Mouse (Mus musculus) E14TG2a.4 (cell line): Measurements from ENCODE around the gene Tmem100.
A peak's percentile ranks its signal among the peaks of the same experiment; 100 is the strongest.

Experiments used
- H3K27me3 ChIP-seq: 2 replicates; pipeline ENCODE4 v1.6.1; 2014; ENCODE audit warnings: low read length, control low read depth; ENCODE audit not compliant: insufficient read depth
- H3K36me3 ChIP-seq: 2 replicates; pipeline ENCODE4 v1.6.1; 2014; ENCODE audit warnings: low read length, control low read depth; ENCODE audit not compliant: insufficient read depth
- H3K4me1 ChIP-seq: replicated peaks from 2 replicates; pipeline ENCODE4 v1.6.1; 2014; ENCODE audit warnings: low read depth, low read length, control low read depth
- H3K4me3 ChIP-seq: replicated peaks from 2 replicates; pipeline ENCODE4 v1.5.1; 2014; ENCODE audit warnings: mild to moderate bottlenecking, low read length
- H3K9me3 ChIP-seq: 2 replicates; pipeline ENCODE4 v1.6.1; 2014; ENCODE audit warnings: low read length, control low read depth
- CTCF ChIP-seq: conservative IDR thresholded peaks from 2 replicates; pipeline ENCODE4 v1.5.1; 2014; ENCODE audit warnings: low read length
- NANOG ChIP-seq: IDR thresholded peaks from 2 replicates; pipeline ENCODE4 v1.6.1; 2014; ENCODE audit warnings: borderline replicate concordance, low read length, mixed read lengths
- POU5F1 ChIP-seq: IDR thresholded peaks from 2 replicates; pipeline ENCODE4 v1.6.1; 2014; ENCODE audit warnings: low read length, borderline replicate concordance

Gene Tmem100

GRCm38 (mm10) chr11:90059241-90059640 lies 29.1 kb downstream of the Tmem100 start:
- TF ChIP-seq CTCF (peak; percentile 51), NANOG (no peak)
- Histone ChIP-seq H3K4me3 (no peak overlapping the region), H3K4me1 (no peaks in the 10 kb centered on the region), H3K9me3 (no peaks in the 10 kb centered on the region), H3K27me3 (no peaks in the 10 kb centered on the region), H3K36me3 (no peaks in the 10 kb centered on the region)

GRCm38 (mm10) chr11:90062657-90063056 lies 32.5 kb downstream of the Tmem100 start:
- Histone ChIP-seq H3K9me3 (no peaks in the 10 kb centered on the region), H3K4me3 (no peak overlapping the region), H3K36me3 (no peaks in the 10 kb centered on the region), H3K27me3 (no peaks in the 10 kb centered on the region), H3K4me1 (no peaks in the 10 kb centered on the region)
- TF ChIP-seq NANOG (no peak), POU5F1 (no peak), CTCF (no peak)

- Histone ChIP-seq H3K36me3 (no peaks in the 10 kb centered on the region), H3K4me3 (no peak overlapping the region), H3K4me1 (no peaks in the 10 kb centered on the region), H3K27me3 (no peaks in the 10 kb centered on the region), H3K9me3 (peaks cover 6% of the 10 kb centered on the region)
- TF ChIP-seq CTCF, result no peak
- no peak for TF ChIP-seq POU5F1
- no peak for TF ChIP-seq NANOG
Observed at GRCm38 (mm10) chr11:90066405-90067250, 36.5 kb downstream of the Tmem100 start.

GRCm38 (mm10) chr11:90071747-90072146 lies 41.6 kb downstream of the Tmem100 start:
- Histone ChIP-seq H3K9me3 (peaks cover 6% of the 10 kb centered on the region), H3K36me3 (no peaks in the 10 kb centered on the region), H3K27me3 (no peaks in the 10 kb centered on the region; the same call in 1 of the 2 replicates), H3K4me3 (no peak overlapping the region), H3K4me1 (no peaks in the 10 kb centered on the region)
- TF ChIP-seq POU5F1 (no peak), CTCF (no peak), NANOG (no peak)

- TF ChIP-seq CTCF, result no peak
- TF ChIP-seq POU5F1, result no peak
- TF ChIP-seq NANOG, result no peak
- H3K4me3 ChIP-seq, result no peak overlapping the region
- H3K4me1 ChIP-seq, result no peaks in the 10 kb centered on the region
- H3K27me3 ChIP-seq, result no peaks in the 10 kb centered on the region; the same call in 1 of the 2 replicates
- H3K36me3 ChIP-seq, result no peaks in the 10 kb centered on the region
- peaks cover 6% of the 10 kb centered on the region for H3K9me3 ChIP-seq
Observed at GRCm38 (mm10) chr11:90073201-90073600, 43.1 kb downstream of the Tmem100 start.

GRCm38 (mm10) chr11:90076666-90077065 lies 46.5 kb downstream of the Tmem100 start:
- H3K4me1 ChIP-seq, result no peaks in the 10 kb centered on the region
- H3K4me3 ChIP-seq, result no peak overlapping the region
- no peaks in the 10 kb centered on the region for H3K36me3 ChIP-seq
- H3K9me3 ChIP-seq, result no peaks in the 10 kb centered on the region
- no peaks in the 10 kb centered on the region; the same call in 1 of the 2 replicates for H3K27me3 ChIP-seq
- no peak for TF ChIP-seq NANOG
- TF ChIP-seq POU5F1, result no peak
- TF ChIP-seq CTCF, result no peak

GRCm38 (mm10) chr11:90080678-90081267 lies 50.6 kb downstream of the Tmem100 start:
- no peaks in the 10 kb centered on the region for H3K36me3 ChIP-seq
- no peak for TF ChIP-seq CTCF
- TF ChIP-seq POU5F1, result no peak
- no peak for TF ChIP-seq NANOG
- H3K4me1 ChIP-seq, result no peaks in the 10 kb centered on the region
- H3K9me3 ChIP-seq, result no peaks in the 10 kb centered on the region
- no peak overlapping the region for H3K4me3 ChIP-seq
- no peaks in the 10 kb centered on the region for H3K27me3 ChIP-seq

GRCm38 (mm10) chr11:90081820-90082596 lies 51.9 kb downstream of the Tmem100 start:
- H3K9me3 ChIP-seq, result no peaks in the 10 kb centered on the region
- no peaks in the 10 kb centered on the region for H3K36me3 ChIP-seq
- H3K27me3 ChIP-seq, result no peaks in the 10 kb centered on the region
- H3K4me1 ChIP-seq, result no peaks in the 10 kb centered on the region
- TF ChIP-seq NANOG (no peak), POU5F1 (no peak), CTCF (no peak)
- H3K4me3 ChIP-seq, result no peak overlapping the region
